Mouse (Mus musculus): ENCODE measurements around the gene Ly9.

Gene Ly9

GRCm38 (mm10) chr1:171584584-171584983 is 22.6 kb downstream of the Ly9 start:
- DNase-seq (ENCODE audit: low read depth, low spot score): no peak

DNA sequence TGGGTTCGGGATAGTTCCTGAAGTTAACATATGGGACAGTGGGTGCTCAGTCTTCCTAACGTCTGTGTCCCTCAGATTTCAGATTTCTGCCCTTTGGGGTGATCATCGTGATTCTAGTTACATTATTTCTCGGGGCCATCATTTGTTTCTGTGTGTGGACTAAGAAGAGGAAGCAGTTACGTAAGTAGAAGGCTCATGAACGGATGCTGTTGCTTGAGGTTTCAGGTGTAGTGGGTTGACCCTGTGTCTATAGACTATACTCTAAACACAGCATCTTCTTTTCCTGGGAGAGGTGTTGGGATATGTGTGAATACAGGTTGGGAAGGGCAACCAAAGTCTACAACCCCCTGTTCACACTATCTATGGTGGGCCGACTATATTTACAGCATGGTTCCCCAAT is 30.0 kb downstream of the Ly9 start:
- no peak for DNase-seq (ENCODE audit: low read depth, low spot score)

DNA sequence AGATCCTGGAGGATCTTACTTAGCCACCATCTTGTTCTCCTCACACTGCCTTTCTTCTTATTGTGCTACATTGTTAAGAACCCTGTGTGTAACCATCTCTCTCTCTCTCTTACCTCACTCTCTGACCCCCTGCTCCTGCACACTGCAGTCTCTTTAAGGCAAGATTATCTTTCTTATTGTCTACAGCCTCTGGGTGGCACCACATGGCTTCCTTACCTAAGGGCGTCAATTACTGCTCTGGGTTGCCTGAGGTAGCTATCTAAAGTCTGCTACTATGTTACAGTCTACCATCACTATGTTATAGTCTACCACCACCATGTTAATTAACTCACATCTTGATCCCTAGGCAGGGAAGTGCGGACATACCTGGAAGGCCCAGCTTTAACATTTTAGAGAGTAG is 38.8 kb downstream of the Ly9 start:
- DNase-seq (ENCODE audit: low read depth, low spot score): no peak

DNA sequence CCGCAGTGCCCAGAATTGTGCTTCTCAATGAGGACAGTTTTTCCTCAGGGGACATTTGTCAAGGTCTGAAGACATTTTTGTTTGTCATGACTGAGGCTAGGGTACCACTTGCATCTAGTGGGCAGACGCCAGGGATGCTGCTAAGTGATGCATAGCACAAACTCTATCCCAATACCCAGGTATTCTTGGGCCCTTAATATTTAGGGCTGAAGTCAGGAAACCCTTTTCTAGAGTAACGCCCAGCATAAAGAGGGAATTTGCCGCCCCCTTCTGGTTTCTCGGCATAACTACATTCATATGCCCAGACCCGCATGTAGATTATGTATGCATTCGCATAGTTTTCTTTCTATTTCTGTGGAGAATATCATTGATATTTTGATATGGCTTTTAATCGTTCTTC is 40.4 kb downstream of the Ly9 start:
- peak; percentile 73 for DNase-seq (ENCODE audit: low read depth, low spot score)

GRCm38 (mm10) chr1:171565888-171566287 is 41.3 kb downstream of the Ly9 start:
- DNase-seq (ENCODE audit: low read depth, low spot score): peak; percentile 39

DNA sequence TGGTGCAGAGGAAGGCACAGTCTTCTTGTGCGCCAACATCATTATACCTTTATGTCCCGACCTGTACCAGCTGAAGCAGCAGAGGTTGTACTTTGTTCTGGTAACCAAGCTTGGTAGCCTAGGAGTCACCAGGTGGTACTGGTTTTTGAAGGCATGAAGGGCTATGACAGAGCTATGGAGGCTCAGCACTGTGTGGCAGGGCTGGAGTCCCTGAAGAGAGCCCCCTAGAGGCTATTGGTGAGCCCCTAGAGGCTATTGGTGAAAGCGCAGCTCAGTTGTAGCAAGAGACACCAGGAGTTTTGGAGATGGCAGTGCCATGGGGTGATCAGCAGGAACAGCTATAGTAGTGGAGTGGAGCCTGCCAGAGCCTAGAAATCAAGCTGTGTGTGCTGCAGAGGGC is 43.0 kb downstream of the Ly9 start:
- DNase-seq (ENCODE audit: low read depth, low spot score): peak; percentile 61

GRCm38 (mm10) chr1:171563042-171563441 is 44.2 kb downstream of the Ly9 start:
- no peak for DNase-seq (ENCODE audit: low read depth, low spot score)

- no peak for DNase-seq (ENCODE audit: low read depth, low spot score)
These were observed 45.5 kb downstream of the Ly9 start for GRCm38 (mm10) chr1:171561639-171562225.

DNA sequence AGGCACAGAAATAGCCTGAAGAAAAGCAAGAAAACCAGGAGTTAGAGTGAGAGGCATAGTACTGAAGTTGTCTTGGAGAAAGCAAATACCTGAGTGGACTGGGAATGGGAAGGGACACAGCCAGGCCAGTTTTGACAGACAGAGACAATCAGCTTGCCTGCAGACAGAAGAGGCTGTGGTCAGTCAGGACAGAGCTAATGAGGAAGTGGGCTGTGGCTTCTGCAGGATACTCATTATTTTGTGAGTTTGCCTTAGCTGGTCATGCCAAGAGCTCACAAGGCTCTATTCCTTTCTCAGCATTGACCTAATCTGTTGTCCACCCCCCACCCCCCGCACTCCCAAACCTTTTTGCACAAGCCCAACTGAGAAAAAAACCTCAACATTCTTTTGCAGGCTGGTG is 46.0 kb downstream of the Ly9 start:
- no peak for DNase-seq (ENCODE audit: low read depth, low spot score)

GRCm38 (mm10) chr1:171560262-171560661 is 46.9 kb downstream of the Ly9 start:
- DNase-seq (ENCODE audit: low read depth, low spot score): no peak

- no peak for DNase-seq (ENCODE audit: low read depth, low spot score)
These were observed 48.3 kb downstream of the Ly9 start, which contains the start of gene Cd244a for GRCm38 (mm10) chr1:171558898-171559297. TSS of gene Cd244a (plus strand) at chr1:171559193.

- no peak for DNase-seq (ENCODE audit: low read depth, low spot score)
These were observed 48.8 kb downstream of the Ly9 start for GRCm38 (mm10) chr1:171558407-171558806.

DNA sequence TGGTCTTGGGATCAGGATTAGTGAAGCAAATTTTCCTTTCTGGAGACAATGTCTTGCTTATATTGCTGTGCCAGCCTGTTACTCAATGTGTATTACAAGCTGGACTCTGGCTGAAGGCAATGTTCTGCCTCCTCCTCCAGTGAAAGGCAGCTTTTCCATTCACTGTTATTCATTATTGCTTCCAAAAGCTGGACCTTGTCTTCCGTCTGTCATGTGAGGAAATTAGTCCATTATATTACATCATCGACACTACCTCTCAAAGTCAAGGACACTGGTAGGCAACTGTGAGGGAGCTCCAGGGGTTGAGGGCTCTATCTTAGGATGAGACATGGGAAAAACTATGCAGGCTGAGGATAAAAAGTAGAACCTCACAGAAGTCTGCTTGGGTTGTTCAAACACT is 50.8 kb downstream of the Ly9 start:
- DNase-seq (ENCODE audit: low read depth, low spot score): no peak

DNA sequence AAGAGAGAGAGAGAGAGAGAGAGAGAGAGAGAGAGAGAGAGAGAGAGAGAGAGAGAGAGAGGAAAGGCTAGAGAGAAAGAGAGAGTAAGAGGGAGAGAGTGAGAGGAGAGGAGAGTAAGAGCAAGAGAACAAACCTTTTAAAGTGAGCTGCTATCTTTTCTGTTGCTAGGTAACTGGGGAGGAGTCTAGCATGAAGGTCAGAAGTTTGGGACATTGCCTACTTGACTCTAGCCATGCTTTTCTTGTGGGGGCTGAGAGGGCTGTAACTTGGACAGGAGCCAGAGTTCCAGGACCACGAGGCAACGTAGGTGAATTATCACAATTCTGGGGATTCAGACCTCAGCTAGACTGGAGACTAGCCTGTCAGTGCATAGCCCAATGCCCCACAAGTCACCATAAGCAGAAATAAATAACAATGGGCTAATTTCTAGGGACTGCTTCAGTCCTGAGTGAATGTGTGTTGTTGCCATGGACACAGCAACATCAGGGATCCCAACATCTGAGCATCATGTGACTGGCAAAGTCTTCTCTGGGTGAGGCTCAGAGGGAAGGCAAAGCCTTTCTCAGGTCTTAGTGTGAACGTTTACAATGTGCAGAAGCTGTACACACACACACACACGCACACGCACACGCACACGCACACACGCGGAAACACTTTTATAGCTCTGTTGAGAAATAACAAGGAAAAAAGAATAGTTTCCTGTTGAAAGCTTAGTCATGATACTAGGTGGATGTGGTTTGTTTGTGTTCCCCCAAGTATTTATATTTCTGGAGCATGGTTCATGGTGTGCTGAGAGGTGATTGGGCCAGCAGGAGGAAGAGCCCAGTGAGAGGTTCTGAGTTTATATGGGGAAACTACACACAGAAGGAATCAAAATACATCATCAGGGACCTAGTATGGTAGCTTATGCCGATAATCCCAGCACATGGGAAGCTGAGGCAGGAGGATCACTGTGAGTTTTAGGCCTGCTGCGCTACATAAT is 53.6 kb downstream of the Ly9 start:
- DNase-seq (ENCODE audit: low read depth, low spot score): no peak

- DNase-seq (ENCODE audit: low read depth, low spot score): no peak
These were observed 55.0 kb downstream of the Ly9 start for GRCm38 (mm10) chr1:171552230-171552629.

DNA sequence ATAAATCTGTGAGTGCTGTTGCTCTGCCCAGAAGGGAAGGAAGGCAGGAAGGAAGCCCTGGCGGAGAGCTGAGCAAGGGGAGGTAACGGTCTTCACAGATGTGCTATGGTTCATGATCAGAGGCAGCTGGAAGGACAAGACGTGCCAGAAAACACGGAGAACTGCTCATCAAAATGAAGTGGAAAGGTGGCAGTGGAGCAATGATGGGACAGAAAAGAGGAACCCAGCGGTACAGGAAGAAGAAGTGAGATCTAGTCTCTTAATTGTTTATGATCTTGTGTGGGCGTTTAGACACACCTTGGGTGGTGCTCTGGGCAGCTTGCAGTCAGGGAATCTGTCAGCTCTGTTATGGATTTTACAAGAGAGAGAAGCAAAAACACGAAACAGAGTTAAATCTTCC is 55.9 kb downstream of the Ly9 start:
- DNase-seq (ENCODE audit: low read depth, low spot score): no peak

DNA sequence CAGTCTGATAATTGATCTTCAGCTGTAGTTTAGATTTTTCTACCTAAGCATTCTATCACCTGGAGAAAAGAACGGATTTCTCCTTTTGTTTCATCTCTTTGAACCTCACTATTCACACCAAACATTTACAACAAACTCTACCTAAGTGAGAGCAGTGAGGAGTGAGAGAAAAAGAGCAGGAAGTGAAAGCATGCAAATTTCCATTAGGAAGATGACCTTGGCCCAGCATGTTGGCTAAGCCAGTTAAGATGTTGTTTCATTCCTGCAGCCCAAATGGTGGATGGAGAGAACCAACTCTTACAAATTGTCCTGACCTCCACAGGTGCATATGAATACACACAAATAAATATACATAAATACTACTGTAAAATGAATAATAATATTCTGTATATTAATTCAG is 66.5 kb downstream of the Ly9 start:
- DNase-seq (ENCODE audit: low read depth, low spot score): no peak

All from CD4-positive helper T cell, adult 2 months (primary cell).